Mouse (Mus musculus) E14TG2a.4 (cell line): ENCODE results near the gene Plekha7.

Experiments
- CTCF ChIP-seq: conservative IDR thresholded peaks from 2 replicates; pipeline ENCODE4 v1.5.1; 2014; ENCODE audit warnings: low read length
- NANOG ChIP-seq: IDR thresholded peaks from 2 replicates; pipeline ENCODE4 v1.6.1; 2014; ENCODE audit warnings: borderline replicate concordance, low read length, mixed read lengths
- POU5F1 ChIP-seq: IDR thresholded peaks from 2 replicates; pipeline ENCODE4 v1.6.1; 2014; ENCODE audit warnings: low read length, borderline replicate concordance

GRCm38 (mm10) chr7:116285216-116285615, 23.0 kb downstream of the Plekha7 start:
- TF ChIP-seq CTCF: no peak
- TF ChIP-seq NANOG: no peak
- no peak for TF ChIP-seq POU5F1
